Mouse (Mus musculus): ENCODE measurements around the gene Olfr371.

Gene Olfr371

GRCm38 (mm10) chr8:85225688-85226087, at the start of gene Olfr371:
Gene Olfr371, plus strand, starts transcription at chr8:85225988.
- no peak for DNase-seq (ENCODE audit: low spot score in 2 of 2)

GRCm38 (mm10) chr8:85192346-85192745, 33.4 kb upstream of the Olfr371 start:
- no peak for DNase-seq (ENCODE audit: low spot score in 2 of 2)

GRCm38 (mm10) chr8:85220220-85220619, 5.6 kb upstream of the Olfr371 start:
- DNase-seq (ENCODE audit: low spot score in 2 of 2) = peak in 1 of 2 experiments; percentile 4

- no peak for DNase-seq (ENCODE audit: low spot score in 2 of 2)
Measured at GRCm38 (mm10) chr8:85220992-85221391, 4.8 kb upstream of the Olfr371 start.

GRCm38 (mm10) chr8:85227297-85227696, 1.5 kb downstream of the Olfr371 start:
- DNase-seq (ENCODE audit: low spot score in 2 of 2) = no peak

All from frontal cortex, postnatal 25 days (tissue).